Mouse (Mus musculus): ENCODE data around the gene Pkn2.

Gene Pkn2

GRCm38 (mm10) chr3:142834024-142834423, 47.8 kb downstream of the Pkn2 start:
- no peak for DNase-seq (ENCODE audit: low read depth, low spot score)

GRCm38 (mm10) chr3:142832910-142833309, 48.9 kb downstream of the Pkn2 start:
- peak; percentile 20 for DNase-seq (ENCODE audit: low read depth, low spot score)

GRCm38 (mm10) chr3:142826449-142827146, 55.2 kb downstream of the Pkn2 start:
- DNase-seq (ENCODE audit: low read depth, low spot score), result no peak

- no peak for DNase-seq (ENCODE audit: low read depth, low spot score)
These were observed 58.2 kb downstream of the Pkn2 start for GRCm38 (mm10) chr3:142823606-142824005.

GRCm38 (mm10) chr3:142817506-142817905, 64.3 kb downstream of the Pkn2 start:
- DNase-seq (ENCODE audit: low read depth, low spot score), result no peak

GRCm38 (mm10) chr3:142811582-142811981, 70.2 kb downstream of the Pkn2 start:
- DNase-seq (ENCODE audit: low read depth, low spot score), result no peak

- no peak for DNase-seq (ENCODE audit: low read depth, low spot score)
These were observed 86.2 kb downstream of the Pkn2 start for GRCm38 (mm10) chr3:142795587-142795986.

GRCm38 (mm10) chr3:142786423-142787072, 95.3 kb downstream of the Pkn2 start:
- DNase-seq (ENCODE audit: low read depth, low spot score), result no peak

GRCm38 (mm10) chr3:142777227-142777626, 104.6 kb downstream of the Pkn2 start:
- no peak for DNase-seq (ENCODE audit: low read depth, low spot score)

GRCm38 (mm10) chr3:142773538-142774191, 108.1 kb downstream of the Pkn2 start:
- DNase-seq (ENCODE audit: low read depth, low spot score), result peak; percentile 28

GRCm38 (mm10) chr3:142770518-142770917, 111.3 kb downstream of the Pkn2 start:
- no peak for DNase-seq (ENCODE audit: low read depth, low spot score)

GRCm38 (mm10) chr3:142768498-142768897, 113.3 kb downstream of the Pkn2 start:
- no peak for DNase-seq (ENCODE audit: low read depth, low spot score)

GRCm38 (mm10) chr3:142765778-142766165, 116.0 kb downstream of the Pkn2 start:
- DNase-seq (ENCODE audit: low read depth, low spot score), result no peak

GRCm38 (mm10) chr3:142764995-142765777, 116.6 kb downstream of the Pkn2 start, which contains the start of gene Gtf2b:
Gtf2b (plus strand) TSS chr3:142765045.
- DNase-seq (ENCODE audit: low read depth, low spot score), result peak; percentile 97

GRCm38 (mm10) chr3:142760356-142760755, 121.4 kb downstream of the Pkn2 start:
- peak; percentile 37 for DNase-seq (ENCODE audit: low read depth, low spot score)

- no peak for DNase-seq (ENCODE audit: low read depth, low spot score)
These were observed 123.2 kb downstream of the Pkn2 start for GRCm38 (mm10) chr3:142758593-142758992.

GRCm38 (mm10) chr3:142757841-142758240, 124.0 kb downstream of the Pkn2 start:
- DNase-seq (ENCODE audit: low read depth, low spot score), result no peak

- peak; percentile 41 for DNase-seq (ENCODE audit: low read depth, low spot score)
These were observed 126.5 kb downstream of the Pkn2 start for GRCm38 (mm10) chr3:142755132-142755867.

GRCm38 (mm10) chr3:142749131-142749530, 132.7 kb downstream of the Pkn2 start:
- peak; percentile 43 for DNase-seq (ENCODE audit: low read depth, low spot score)

GRCm38 (mm10) chr3:142747673-142748072, 134.1 kb downstream of the Pkn2 start:
- no peak for DNase-seq (ENCODE audit: low read depth, low spot score)

GRCm38 (mm10) chr3:142745076-142745475, 136.7 kb downstream of the Pkn2 start:
- DNase-seq (ENCODE audit: low read depth, low spot score), result no peak
